Mouse (Mus musculus) 416B (cell line): ENCODE measurements at regions not wholly inside any gene's neighbourhood (a gene's known extent, or its start where the extent isn't known, plus 50 kb on each side); places are given as distances from the start of the nearest gene placed in this dataset.

ENCODE experiments used
- DNase-seq: peaks from one replicate; pipeline ENCODE4 v3.0.0; 2011; ENCODE audit warnings: low read depth

DNA sequence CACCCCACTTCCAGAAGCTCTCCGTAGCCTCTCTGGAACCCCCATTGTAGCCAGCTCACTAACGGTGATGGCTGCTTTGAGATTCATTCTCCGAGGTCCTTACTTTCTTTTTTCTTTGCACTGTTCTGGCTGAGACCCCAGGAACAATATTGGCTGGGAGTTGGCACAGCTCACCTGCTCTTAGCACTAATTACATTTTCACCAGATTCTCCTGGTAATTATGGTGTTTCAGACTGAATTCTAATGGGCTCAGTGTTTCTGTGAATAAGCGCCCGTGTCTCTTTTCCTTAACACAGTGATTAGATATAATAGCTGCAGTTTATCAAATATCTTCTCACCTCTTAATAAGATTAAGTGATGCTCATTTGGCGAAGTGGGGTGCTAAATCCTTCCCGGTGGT, 509.2 kb upstream of the Adamts16 start:
- DNase-seq = no peak

DNA sequence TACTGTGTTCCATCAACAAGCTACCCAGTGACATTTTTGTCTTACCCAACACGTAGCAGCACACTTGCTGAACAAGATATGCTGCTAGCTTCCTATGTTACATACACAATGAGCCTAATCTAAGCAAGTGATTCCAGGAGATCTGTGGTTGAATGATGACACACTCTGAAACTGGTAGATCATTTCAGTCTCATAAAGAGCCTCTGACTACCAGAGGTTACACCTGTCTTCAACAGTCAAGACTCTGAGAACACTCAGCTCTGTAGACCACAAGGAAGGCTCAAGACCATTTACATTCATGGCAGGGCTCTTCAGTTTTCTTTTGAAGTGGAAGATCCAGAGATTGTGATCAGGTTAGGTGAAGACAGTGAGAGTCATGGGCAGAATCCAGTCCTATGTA, 501.3 kb upstream of the Adamts16 start:
- DNase-seq = no peak

DNA sequence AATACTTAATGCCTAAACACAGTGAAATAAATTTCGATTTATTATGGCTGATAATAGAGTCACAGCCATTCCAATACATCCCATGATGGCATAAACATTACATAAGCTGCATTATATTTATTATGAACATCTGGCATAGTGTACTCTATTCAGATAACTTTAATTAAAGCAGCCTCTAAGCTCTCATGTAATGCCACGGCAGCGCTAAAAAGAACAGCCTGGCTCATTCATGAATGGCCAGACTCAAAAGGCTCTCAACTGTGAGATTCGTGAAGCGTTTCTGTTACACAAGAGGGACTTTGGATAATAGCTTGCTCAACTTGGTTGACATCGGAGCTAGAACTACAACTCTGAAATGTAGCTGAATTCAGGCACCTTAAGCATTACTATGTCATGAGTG, 497.1 kb upstream of the Adamts16 start:
- DNase-seq = no peak

DNA sequence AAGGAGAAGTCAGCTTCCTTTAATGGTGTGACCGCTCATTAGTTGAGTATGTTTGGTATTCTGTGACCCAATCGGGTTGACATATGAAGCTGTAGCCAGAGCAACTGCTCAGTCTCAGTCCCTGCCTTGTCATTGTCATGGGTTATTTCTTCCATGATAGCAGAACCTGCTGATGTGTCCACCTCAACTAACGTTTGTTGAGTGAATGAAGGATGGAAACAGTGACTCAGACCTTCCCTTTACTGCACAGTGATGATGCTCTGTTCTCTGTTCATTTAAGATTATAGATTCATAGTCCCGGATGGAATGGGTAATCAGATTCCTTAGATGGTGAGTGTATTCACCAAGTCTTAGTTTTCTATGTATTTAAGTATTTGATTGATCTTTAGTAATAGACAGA, 493.3 kb upstream of the Adamts16 start:
- no peak for DNase-seq

DNA sequence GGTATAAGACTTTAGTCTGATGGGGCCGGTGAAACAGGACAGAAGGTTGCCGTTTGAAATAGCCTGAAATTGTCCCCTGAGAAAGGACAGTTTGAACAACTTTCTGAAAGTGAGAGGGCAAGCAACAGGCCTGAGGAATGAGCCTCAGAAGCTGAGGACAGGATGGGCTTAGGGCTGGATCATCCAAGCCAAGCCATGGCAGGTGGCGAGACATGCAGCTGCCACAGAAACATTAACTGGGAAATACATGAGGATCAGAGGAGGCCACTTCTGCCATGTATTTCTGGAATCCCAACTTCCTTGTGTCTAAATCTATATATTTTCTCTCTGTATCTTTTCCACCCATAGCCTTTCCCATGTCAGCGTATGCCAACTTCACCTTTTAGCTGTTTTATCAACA, 491.5 kb upstream of the Adamts16 start:
- no peak for DNase-seq

DNA sequence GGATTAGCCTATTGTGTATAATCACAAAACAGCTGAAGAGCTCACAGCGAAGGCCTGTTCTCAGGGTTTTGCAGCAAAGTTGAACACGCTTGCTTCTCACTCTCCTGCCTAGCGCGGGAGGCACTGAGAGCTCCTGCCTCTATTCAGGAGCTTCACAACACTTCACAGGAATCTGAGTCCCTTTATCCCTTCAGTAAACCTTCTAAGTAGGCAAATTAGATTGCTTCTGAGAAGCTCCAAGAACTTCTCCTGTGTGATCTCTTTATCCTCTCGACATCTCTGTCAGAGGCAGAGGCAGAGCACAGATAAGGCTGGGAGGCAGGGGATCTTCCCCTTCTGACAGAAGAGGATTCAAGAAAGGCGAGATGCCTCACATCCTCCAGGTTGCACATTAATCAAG, 488.7 kb upstream of the Adamts16 start:
- no peak for DNase-seq

DNA sequence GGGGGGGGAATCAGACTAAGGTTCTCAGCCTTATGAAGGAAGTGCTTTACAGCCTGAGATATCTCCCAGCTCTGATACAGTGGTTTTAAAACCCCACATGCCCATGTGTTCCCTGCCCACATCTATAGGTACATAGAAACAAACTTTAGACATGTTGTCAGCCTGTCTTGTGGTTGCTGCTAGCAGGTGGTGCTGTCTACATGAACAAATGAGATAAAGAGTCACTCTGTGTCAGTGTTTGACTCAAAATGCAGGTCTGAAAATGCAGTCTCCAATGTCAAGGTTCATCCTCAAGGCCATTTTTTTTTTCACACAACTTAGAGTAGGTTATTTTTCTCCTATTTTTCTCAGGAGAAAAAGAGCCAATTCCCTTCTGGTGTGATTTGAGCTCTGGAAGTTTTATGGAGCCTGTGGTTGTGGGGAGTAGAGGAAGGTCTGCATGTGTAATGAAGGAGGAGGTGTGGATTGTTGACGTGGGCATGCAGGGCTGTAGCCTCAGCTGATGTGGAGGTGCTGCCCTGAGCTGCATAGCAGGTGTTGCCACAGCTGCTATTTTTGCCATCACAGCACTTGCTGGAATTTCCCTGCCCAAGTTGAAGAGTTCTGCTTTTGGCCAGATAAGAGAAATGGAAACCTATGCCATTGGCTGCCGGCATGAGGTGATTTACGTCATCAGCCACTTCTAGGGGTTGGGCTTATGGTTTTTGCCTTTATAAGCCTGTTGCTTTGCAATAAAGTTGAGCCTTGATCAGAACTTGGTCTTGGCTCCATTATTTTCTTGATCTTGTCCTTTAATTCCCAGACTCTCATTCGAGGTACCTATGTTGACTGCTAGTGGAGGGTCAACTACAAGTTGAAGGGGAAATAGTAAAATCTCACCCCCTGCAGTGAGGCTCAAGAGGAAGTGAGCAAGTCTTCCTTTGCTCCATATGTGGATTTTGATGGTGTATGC, 486.5 kb upstream of the Adamts16 start:
- no peak for DNase-seq

DNA sequence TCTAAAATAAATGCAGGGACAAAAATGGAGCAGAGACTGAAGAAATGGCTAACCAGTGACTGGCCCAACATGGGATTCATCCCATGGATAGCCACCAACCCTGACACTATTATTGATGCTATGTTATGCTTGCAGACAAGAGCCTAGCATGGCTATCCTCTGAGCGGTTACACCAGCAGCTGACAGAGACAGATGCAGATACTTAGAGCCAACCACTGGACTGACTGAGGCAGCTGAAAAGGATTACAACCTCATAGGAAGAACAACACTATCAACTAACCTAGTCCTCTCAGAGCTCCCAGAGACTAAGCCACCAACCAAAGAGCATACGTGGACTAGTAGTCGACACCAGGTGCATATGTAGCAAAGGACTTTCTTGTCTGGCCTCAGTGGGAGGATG, 478.9 kb upstream of the Adamts16 start:
- DNase-seq = no peak

DNA sequence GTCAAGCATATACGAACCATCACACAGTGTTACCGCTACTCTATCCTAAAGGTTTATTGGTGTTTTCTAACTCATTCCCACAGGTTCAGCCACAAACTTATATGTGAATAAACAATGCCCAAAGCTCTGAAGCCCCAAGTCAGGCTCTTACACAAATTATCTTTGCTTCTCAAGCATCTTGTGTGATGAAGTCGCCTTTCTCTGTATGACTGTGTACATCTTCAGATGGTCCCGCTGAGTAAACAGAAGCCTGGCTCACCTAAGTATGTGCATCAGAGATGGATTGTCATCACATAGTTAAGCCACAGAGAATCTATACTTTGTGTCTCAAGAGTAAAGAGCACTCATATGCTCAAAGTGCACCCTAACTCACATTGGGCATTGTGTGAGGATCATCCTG, 462.3 kb upstream of the Adamts16 start:
- no peak for DNase-seq

DNA sequence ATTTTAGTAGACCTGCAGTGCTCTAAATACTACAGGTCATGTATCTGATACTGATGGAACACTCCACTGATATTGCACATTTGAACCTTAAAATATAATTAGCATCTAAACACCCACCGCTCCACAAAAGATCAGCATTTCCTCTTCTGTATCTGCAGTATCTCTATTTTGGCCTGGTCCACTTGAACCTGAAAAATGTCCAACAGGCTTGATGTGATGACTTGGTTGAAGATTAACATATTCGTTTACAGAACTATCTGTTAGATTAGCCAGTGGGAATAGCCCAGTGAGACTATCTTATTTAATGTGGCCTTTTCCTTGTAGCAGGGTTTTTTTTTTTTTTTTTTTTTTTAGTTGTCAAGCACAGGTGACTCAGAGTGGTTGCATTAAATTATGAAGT, 434.4 kb upstream of the Adamts16 start:
- DNase-seq = no peak

DNA sequence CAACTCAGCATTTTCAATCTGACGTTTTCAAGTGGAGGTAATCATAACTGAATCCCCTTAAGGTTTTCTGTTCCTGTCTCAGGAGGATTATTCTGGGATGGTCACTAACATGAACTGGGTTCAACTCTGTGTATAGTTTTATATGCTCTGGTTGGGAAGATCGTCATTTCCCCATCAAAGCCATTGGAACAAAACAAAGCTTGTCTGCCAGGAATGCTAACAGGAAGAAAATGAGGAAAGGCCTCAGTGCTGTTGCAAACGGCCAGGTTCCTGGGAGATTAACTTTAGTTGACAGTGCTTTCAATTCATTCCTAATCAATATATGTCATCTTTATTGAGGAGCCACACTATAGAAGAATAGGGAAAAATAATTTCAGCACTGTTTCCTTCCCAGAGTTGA, 432.5 kb upstream of the Adamts16 start:
- DNase-seq = no peak

DNA sequence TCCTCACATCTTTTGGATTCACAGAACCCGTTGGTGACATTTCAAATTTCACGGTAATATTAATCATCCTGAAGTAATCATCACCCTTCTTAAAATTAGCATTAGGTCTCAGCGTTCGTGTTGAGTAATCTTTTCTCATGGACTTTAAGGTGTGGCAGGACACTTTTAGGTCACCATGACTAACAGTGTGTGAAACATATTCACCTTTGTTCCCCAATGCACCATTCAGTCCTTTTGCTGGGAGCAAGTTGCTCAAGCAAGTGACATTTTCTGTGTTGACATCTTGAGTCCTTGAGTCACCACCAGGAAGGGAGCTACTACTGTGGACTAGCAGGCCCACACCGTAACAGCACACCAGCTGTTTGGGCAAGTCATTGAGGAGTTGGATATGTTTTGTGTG, 431.9 kb upstream of the Adamts16 start:
- no peak for DNase-seq

DNA sequence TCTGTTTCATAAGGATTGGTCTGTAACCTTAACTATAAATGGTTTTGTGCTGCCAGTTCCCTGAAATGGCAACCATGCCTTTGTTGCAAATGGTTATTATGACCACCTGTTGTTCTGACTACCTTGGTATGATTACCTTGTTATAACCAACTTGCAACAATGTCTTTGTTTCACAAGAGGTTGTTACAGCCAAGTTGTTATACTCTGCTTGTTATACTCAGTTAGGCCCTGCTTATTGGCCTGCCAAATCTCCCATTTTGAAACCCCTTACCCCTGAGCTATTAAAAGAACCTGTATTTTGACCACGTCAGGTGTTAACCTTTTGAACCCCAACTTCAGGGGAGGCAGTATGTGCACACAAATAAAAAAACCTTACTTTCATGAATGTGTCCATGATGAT, 431.5 kb upstream of the Adamts16 start:
- no peak for DNase-seq

DNA sequence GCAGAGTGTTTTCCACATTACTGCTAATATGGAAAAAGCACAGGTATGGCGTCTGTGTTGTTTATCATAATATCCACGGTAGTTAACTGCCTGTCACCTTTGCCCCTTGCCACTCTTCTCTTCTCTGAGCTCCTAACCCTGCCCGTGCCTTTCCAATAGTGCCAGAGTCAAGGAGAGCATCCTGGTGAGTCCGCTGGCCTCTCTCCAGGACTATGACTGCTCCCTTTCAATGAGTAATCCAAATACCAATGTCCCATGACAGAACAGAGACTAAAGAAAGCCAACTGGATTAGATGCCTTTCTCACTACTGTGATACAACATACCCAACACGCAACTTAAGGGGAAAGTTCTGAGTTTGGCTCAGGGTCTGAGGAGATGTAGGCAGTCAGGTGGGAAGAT, 430.8 kb upstream of the Adamts16 start:
- DNase-seq = no peak

DNA sequence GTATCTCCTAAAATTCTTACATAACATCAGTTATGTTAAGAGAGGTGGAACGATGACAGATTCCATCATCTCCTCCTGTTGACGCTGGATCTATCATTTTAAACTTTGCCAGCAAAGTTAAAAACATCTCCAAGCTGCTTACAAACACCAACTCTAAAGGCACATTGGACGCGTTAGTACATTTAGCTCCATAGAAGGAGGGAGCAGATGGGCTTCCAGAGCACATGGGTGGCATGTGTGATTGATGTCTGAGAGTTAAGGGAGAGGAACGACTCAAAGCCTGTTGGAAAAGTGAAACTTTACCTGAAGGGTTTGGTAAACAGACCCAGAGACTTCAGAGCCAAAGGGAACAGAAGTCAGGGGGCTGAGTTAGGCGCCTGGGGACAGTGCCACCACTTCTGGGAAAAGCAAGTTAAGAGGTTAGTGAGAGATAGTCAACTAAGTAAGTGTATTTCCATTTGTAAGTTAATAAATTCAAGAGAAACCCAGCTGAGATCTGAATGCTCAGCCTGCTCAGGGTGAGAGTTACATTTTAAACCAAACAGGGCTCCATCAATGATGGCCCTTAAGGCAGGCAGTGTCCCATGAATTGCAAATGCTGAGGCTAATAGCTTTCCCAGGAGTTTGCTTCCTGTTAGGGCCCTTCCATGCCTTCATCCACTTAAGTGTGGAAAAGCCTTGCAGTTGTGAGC, 430.3 kb upstream of the Adamts16 start:
- DNase-seq = no peak

DNA sequence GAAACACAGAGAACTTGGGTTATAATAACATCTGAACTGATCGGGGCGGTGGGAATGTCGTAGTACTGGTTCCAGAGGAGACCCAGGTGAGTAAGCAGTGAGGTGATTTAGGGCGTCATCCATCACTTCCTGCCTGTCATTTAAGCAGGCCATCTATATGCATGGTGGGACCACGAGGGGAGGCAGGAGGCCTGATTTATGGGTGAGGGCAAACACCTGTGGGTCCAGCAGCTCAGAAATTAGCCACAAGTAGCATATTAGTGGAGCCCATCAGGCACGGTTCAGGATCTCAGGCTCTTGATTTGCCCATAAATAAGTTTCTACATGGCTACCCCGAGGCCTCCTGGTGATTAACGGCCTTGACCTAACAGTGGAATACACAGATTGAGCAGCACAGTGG, 428.8 kb upstream of the Adamts16 start:
- no peak for DNase-seq

DNA sequence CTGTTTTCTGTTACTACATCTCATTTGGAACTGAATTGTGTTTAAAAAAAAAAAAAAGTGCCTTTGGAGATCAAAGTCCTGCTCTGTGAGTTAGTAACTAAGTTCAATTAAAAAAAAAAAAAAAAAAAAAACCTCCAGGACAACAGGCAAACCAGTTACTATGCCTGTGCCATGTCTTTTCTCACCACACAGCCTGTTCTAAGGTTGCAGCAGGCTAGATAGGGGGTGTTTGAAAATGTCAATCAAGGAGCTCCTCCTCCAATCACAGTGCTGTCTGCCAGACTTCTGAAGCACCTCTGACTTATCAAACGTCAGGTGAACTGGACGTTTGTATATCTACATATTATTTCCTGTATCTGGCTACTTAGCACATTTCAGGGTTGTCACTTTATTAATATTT, 427.9 kb upstream of the Adamts16 start:
- DNase-seq = no peak

DNA sequence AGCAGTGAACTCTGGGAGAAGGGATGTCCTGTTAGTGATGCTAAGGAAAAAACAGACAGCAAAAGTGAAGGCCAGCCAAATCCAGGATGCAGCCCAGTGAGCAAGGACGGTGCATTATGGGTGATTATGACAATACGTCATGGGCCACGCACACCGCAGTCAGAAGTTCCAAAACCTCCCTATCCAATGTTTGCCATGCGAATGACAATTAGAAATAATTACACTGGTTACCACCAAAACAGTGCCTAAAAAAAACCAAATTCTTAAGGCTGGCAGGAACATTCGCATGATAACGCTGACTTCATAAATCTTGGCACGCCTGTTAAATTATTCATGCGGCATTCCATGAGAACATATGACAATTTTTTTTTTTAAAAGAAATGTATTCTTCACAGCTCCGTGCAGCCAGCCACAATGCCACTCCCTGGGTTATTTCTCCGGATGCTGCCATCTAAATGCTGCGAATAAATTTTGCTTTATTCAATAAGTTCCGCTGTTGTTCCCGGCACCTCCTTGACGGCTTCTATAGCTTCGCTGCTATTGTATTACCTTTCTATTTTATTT, 421.8 kb upstream of the Adamts16 start:
- no peak for DNase-seq

DNA sequence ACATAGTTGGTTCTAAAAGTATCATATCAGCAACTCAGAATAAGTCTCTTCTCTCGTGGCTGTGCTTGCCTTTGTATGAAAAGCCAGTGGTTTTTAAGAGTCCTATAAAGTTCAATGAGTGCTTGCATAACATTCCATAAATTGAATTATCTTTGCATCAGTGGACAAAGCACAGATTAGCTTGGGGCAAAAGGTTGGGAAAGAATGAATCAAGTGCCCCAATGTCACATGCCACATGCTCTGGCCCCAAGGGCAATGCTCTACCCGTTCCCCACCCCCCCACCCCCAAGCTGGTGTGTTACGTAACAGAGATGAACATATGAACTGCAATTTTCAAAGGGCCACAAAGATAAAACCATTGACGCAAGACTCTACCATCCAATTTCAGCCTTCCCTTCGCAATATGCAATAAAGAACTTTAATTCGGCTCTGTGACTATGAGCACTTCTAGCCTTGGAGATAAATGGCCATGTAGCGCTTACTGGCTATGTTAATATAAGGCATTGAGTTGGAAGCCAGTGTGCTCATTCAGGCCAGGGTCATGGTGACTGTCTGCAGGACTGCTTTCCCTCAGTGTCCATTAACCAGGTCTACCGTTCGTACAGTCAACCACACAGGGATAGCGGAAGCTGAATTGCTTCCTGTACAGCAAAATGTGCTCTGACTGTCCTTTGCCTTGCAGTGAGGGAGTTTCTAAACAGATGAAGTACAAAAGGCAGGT, 421.1 kb upstream of the Adamts16 start:
- DNase-seq = no peak

DNA sequence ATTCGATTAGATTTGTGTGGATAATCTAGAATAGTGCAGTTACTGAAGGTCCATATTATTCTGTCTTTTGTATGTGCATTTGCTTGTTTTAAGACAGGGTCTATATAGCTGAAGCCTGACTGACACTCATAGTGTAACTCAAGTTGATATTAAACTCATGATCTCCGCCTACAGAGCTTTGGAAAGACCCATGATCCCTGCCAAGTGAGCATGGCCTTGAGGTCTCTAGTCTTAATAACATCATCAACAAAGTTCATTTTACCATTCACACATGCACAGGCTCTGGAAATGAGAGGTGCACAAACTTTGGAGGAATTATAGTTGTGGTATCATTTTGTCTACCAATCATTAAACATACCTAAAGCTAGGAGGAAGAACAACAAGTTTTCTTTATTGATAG, 412.4 kb upstream of the Adamts16 start:
- DNase-seq = no peak

DNA sequence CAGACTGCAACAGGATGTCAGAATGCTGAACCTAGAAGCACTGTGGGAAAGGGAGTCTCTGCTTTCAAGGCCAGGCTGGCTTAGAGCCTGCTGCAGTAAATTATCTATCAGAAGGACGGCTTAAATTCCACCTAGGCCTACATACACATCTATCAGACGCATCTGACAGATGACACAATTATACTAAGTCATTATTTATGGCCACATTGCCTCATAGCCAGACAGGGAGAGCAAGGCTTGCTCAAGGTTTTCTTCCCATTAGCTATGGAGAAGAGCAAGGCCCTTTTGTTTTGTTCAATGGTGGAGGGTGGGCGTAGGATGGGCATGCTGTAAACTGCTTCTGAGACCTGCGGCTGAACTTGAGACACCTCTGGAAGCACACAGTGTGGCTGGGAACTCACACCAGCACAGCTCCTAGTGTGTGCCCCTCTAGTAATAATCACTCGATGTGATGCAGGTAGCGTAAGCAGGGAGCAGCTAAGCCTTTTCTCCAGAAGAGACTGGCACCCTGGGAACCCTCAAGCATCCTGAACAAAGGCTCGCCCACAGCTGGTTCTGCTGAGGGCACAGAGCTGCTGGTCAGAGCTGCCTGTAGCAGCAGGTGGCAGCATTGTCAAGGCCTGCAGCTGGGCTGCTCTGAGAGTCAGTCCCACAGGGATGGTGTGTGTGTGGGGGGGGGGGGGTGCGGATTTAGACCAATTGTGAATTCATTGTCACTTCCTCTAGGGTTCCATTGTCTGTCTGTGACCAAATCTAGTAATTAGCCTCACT, 406.8 kb upstream of the Adamts16 start:
- no peak for DNase-seq

DNA sequence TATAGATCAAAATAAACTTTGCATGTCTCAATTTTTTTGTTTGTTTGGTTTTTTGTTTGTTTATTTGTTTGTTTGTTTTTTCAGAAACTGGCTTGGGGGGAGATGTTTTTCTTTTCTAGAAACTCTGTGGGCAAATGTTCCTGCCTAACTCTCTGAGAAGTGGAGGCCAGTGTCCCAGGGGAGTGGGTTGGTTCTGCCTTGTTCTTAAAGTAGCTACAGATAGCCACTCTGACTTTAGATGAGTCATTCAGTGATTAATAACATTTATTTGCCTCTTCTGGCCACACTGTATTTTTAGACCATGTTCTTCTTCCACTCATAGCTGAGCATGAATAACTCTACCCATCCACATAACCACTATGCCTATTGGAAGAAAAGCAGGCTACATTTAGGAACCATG, 405.6 kb upstream of the Adamts16 start:
- no peak for DNase-seq
